Mouse (Mus musculus) lung, postnatal 14 days (tissue): ENCODE measurements around the gene Rbm6.

Experiments
- DNase-seq: peaks from one replicate; pipeline ENCODE4 v3.0.0; 2021

Rbm6 gene

GRCm38 (mm10) chr9:107872350-107873098 lies 513 bp downstream of the Rbm6 start:
- DNase-seq = peak; percentile 93

DNA sequence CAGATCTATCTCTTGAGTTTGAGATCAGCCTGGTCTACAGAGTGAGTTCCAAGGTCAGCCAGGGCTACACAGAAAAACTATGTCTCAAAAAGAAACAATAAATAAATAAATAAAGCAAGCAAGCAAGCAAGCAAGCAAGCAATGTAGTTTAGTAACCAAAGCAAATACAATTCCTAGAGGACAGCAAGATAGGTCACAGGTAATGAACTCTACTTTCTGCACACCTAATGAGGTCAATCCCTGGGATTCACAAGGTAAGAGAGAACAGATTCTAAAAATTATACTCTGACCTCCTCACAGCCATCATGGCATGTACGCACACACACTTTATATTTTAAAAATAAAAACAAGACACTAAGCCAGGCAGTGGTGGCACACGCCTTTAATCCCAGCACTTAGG lies 7.0 kb downstream of the Rbm6 start:
- DNase-seq = no peak

DNA sequence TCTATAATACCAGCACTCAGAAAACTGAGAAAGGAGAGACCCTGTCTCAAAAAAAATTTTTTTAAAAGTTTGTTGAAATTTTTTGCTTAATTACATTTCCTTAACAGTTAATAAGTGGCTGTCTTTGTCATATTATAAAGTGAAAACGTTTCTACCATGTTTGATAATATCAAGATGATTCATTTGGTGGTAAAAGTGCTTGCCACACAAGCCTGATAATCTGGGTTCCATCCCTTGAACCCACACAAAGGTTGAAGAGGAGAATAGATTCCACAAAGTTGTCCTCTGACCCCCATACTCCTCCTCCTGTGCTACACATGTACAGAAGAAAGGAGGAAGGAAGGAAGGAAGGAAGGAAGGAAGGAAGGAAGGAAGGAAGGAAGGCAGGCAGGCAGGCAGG lies 8.5 kb downstream of the Rbm6 start:
- no peak for DNase-seq

DNA sequence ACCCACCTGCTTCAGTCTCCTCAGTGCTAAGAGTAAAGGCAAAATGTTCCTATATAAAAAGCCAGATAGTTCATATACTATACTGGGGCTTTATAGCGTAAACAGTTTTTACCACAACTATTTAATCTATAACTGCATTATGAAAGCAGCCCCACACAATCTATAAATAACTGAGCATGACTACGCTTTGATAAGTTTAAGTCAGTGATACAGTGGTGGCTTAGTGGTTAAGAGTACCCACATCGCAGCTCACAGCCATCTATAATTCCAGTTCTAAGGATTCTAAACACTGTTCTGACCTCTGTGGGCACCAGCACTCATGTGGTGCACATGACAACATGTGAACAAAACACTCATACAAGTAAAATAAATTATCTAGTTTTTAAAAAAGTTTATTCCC lies 14.7 kb downstream of the Rbm6 start:
- DNase-seq = no peak

- no peak for DNase-seq
Observed at GRCm38 (mm10) chr9:107848922-107849321, 24.1 kb downstream of the Rbm6 start.

DNA sequence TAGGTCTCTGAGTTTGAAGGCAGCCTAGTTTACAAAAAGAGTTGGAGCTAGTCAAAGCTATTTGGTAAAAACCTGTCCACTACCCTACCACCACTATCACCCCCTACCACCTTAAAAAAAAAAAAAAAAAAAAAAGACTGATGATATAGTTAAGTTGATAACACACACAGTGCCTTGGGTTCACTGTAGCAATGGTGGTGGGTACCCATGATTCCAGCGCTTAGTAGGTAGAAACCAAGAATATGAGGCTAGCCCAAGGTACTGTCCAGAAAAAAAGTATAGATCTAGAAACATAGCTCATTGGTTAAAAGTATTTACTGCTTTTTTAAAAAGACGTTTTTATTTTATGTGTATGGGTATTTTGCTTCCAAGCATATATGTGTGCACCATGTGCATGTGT lies 30.3 kb downstream of the Rbm6 start:
- no peak for DNase-seq

DNA sequence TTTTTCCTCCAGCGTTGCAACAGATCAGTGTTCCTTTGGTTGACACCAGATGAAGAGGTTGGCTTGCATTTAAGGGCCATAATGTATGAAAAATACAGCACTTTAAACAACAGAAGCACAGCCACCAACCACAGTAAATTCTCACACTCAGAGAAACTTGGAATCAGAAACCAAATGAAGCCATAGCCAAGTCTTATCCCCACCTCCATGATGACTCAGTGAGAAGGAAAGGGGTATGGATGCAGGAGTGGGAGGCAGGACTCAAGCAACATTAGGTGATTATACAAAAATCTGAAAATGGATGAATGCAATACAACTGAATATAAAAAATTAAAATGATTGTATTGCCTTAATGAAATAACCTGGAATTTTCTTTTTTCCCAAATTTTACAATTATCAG lies 34.2 kb downstream of the Rbm6 start:
- DNase-seq = no peak

- DNase-seq = peak; percentile 35
Observed at GRCm38 (mm10) chr9:107833826-107834225, 39.2 kb downstream of the Rbm6 start.

DNA sequence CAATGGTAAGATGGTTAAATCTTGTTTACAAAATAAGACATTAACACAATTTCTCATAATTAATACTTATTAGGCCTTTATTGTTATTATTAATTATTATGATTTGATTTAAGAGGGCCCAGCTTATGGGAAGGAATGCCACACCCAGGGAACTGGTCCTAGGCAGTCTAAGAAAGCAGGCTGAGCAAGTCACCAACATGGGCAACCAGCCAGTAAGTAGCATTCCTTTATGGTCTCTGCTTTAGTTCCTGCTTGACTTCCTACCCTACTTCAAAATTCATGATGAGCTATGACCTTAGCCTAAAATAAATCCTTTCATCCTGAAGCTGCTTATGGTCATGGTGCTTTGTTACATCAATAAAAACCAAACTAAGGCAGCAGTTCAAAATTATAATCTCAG lies 41.3 kb downstream of the Rbm6 start:
- no peak for DNase-seq

GRCm38 (mm10) chr9:107812132-107812531 lies 60.9 kb downstream of the Rbm6 start:
- no peak for DNase-seq

GRCm38 (mm10) chr9:107810985-107811384 lies 62.1 kb downstream of the Rbm6 start:
- DNase-seq = no peak

- no peak for DNase-seq
Observed at GRCm38 (mm10) chr9:107791714-107792113, 81.3 kb downstream of the Rbm6 start.

DNA sequence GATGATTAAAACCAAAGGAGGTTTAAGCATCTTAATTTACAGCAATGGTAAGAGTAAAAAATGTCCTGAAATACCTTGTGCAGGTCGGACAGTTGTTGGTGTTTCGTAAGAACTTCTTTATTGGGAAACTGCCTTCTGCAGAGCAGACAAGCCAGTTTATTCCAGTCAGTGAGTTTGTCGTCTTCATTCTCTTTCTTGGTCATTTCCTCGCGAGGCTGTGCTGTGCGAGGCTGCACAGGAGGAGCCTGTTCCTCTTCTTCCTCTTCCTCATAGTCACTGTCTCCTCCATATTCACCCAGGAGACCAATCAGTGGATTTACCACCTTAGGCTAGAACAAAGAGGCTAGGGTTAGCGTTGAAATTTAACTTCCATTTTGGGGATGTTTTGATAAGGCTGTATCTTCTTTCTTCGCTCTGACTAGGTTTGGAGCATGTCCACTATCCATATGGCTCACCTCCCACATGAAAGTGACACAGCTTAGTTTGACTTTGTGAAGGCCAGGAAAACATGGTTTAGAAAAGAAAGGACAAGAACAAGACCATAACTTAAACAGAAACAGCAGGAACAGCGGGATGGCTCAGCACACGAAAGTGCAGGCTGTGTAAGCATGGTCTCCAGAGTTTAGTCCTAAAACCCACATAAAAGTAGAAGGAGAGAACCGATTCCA lies 90.4 kb downstream of the Rbm6 start:
- DNase-seq = no peak

GRCm38 (mm10) chr9:107776809-107777208 lies 96.2 kb downstream of the Rbm6 start:
- DNase-seq = no peak

DNA sequence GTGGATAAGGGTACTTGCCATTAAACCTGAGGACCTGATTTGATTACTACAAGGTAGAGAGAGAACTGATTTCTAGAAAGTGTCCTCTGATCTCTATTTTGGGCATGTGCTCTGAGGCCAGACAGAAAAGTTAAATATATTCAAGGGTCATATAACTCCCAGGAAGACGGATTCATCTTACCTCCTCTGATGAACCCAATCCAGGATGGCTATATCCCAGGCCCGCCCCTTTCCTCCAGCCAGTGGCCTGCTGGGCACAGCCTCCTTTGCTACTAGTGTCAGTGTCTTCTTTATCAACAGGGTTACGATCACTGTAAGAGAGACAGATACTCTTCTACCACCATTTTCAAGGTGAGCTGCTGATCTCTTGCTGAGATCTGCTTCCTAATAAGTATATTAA lies 98.6 kb downstream of the Rbm6 start:
- no peak for DNase-seq

DNA sequence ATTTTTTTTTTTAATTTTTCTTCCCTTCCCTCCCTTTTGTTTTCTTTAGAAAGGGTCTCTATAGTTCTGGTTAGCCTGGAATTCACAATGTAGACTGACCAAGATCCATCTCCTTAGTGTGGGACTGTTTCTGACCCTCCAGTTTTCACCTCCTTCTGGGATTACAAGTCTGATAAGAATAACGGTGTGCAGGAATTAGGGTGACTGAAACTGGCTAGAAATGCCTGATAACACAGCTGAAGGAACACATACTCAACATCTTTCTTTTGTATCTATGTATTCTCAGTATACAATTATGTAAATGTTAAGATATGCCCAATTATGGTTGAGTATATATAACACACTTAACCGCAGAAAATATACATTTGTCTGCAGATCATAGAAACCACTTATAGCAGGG lies 101.3 kb downstream of the Rbm6 start:
- DNase-seq = no peak

GRCm38 (mm10) chr9:107770374-107771290 lies 102.4 kb downstream of the Rbm6 start, which contains the start of gene Rbm5:
Rbm5 (minus strand) TSS chr9:107770996.
- DNase-seq = peak; percentile 92

DNA sequence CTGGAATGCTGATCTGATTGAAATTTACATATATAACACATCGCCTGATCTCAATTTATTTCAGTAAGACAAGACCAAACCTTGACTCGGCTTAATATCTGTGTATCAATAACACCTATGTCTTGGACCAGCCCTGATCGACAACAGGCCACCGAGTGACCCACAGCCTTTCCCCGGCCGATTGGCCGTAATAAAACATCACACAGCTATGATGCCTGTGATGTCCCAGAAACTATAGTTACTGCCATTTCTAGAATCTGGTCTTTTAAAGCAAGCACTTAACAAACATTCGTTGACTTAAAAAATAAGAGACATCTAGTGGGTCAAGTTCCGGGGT lies 103.0 kb downstream of the Rbm6 start:
- DNase-seq = no peak

- no peak for DNase-seq
Observed at GRCm38 (mm10) chr9:107769445-107770000, 103.5 kb downstream of the Rbm6 start.

DNA sequence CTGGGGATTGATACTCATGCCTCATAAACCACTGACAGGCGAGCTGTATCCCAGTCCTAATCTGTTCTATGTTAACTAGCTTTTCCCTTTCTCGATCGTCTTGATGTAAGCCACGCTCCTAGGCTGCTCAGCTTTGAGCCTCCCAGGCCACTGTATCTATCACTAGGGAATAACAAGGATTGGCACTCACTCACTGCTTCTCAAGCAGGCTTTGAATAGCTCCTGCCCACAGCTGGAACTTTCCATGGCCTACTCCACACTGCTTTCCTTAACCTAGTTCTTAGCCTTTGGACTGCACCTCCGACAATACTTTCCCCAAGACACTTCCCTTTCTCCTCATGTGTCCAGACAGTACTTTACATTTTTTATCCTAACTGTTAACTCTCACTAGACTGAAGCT lies 104.2 kb downstream of the Rbm6 start:
- no peak for DNase-seq

GRCm38 (mm10) chr9:107759593-107759992 lies 113.4 kb downstream of the Rbm6 start:
- DNase-seq = no peak

DNA sequence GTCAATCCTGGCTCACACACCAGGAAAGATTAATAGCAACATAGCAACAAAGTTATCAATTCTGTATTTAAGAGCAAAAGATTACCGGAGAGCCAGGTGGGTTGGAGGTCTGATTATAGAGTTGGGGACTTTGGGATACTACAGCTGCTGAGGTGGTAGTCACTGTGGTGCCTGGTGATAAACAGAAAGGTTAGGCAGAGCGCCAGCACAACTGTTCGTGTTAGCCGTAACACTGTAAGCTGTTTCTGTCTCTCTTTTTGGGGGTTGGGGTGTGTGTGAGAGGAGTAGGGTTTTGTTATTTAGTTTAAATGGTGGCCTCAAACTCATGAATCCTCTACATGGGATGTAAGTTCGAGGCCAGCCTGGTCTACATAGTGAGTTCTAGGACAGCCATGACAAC lies 122.7 kb downstream of the Rbm6 start:
- no peak for DNase-seq

DNA sequence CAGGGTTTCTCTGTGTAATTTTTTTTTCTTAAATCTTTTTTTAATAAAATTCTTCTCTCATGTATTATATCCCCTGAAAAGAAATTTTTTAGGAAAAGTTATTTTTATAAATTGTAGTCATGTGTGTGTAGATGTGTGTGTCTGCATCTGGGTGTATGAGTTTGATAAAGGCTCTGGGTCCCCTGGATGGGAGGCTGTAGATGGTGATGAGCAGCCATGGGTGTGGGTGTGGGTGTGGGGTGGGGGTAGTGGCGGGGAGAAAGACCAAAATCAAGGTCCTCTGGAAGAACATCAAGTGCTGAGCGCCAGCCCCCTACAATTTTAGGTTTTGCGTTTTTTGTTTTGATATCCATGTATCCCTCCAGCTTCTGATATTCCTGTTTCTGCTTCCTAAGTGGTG lies 125.0 kb downstream of the Rbm6 start:
- DNase-seq = no peak
